Mouse (Mus musculus) thymus, adult 2 months (tissue): ENCODE results near the gene Robo2.

ENCODE experiments used
- CTCF ChIP-seq: fragments of 200-500 bp; IDR thresholded peaks from 2 replicates; pipeline ENCODE4 v1.5.1; 2012; ENCODE audit warnings: mild to moderate bottlenecking, control low read depth, low read length, moderate library complexity, borderline replicate concordance; ENCODE audit not compliant: control insufficient read depth, poor library complexity, insufficient read depth; ENCODE audit errors: extremely low read depth
- POLR2A ChIP-seq: fragments of 200-500 bp; IDR thresholded peaks from 2 replicates; pipeline ENCODE4 v1.6.1; 2012; ENCODE audit warnings: mild to moderate bottlenecking, low read length, control low read depth, moderate library complexity; ENCODE audit not compliant: control insufficient read depth, poor library complexity, insufficient read depth; ENCODE audit errors: extremely low read depth

DNA sequence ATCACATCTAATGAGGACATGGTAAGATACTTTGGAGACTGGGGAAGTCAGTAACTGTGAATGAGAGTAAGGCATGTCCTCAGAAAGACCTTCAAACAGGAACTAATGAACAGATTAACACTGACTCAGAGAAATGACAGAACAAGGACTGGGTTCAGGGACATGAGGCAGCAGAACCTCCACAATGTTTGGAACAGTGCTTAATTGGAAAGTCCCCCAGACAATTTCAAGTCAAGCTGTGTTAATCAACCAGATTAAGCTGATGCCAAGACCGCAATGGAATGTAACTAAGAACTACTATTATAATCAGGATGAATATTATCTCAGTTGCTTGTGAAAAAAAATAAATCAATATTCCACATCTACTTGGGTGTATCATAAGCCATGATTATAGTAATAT is 137.0 kb downstream of the Robo2 start:
- TF ChIP-seq POLR2A (no peak), CTCF (no peak)
